Mouse (Mus musculus) ovary, postnatal 14 days (tissue): ENCODE data around the gene Prr5l.

Experiments used
- DNase-seq: peaks from one replicate; pipeline ENCODE4 v3.0.0; 2022; ENCODE audit warnings: low spot score

Prr5l gene

GRCm38 (mm10) chr2:101881471-101882162 lies 1.2 kb downstream of the Prr5l start:
- DNase-seq = no peak

GRCm38 (mm10) chr2:101871179-101871578 lies 11.6 kb downstream of the Prr5l start:
- peak; percentile 52 for DNase-seq

DNA sequence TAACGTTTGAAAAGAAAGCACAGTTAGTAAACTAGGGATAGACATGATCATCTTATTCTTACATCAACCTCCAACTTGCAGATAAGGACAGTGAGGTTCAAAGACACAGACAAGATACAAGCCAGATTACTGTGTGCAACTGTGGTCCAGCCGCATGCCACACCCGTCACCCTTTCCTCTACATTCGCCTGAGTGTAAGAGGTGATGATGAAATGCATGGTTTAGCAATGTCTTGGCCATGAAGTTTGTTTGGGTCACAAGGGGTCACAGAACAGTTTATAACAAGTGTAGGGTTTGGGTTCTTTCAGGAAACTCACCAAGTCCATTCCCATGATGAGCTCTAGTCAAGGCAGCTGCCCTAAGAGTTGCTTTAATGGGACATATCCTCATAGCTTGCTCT lies 14.1 kb downstream of the Prr5l start:
- no peak for DNase-seq

- peak; percentile 32 for DNase-seq
Observed at GRCm38 (mm10) chr2:101862219-101863123, 20.4 kb downstream of the Prr5l start.

DNA sequence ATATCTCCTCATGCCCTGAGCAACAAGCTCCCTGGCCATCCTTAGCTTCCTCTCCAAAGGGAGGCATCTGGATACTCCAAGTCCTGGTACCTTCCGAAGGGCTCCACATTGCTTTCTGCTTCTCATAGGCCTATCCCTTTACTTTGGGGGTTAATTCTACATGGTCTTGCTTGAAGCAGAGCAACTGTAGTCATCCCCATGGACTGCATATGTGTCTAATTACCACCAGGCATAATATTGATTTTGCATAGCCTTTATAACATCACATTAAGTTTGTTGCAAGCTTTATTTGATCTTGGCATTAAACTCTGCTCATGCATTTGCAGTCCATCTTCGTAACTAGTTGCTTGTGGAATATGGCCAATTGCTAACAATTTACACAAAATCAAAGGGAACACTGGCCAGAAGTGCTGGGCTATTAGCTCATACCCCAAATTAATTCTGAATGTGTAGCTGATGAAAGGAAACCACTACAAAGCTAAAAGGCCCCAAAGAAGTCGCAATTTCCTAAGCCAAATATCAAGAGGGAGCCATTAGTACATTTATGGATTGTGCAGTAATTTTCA lies 21.8 kb downstream of the Prr5l start:
- no peak for DNase-seq

DNA sequence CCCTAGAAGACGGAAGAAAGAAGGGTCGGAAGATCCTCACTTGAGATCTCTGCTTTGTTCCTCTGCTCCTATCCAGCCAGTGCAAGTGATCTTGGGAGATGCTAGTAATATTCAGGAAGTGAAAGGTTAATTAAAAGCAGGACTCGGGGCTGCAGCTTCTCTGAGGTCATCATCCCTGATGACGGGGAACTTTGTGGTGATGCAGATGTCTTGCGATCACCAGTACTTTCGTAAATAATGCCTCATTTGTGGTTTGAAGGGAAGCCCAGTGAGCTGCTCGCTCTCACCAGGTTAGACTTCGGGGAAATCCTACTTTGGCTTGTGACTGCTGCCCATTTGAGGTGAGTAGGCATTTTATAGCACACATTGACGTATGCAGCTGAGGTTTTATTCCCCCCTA lies 26.7 kb downstream of the Prr5l start:
- DNase-seq = no peak

GRCm38 (mm10) chr2:101854792-101855191 lies 28.0 kb downstream of the Prr5l start:
- no peak for DNase-seq

DNA sequence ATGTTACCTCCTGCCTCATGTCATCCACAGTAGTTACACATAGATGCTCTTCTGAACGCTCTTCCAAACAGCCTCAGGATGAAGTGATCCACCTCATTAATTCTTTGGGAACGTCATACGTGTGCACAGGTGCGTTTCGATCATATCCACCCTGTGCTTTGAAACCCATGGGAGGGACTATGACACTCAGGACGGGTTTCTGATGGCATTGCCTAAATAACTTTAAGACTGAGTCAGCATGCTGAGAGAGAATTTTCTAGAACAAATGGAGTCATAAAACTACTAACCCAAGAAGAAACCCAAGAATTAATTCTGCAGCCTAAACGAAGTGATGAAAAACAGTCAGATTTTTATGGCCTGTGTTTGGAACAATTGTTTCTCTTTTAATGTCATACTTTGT lies 40.1 kb downstream of the Prr5l start:
- DNase-seq = no peak

DNA sequence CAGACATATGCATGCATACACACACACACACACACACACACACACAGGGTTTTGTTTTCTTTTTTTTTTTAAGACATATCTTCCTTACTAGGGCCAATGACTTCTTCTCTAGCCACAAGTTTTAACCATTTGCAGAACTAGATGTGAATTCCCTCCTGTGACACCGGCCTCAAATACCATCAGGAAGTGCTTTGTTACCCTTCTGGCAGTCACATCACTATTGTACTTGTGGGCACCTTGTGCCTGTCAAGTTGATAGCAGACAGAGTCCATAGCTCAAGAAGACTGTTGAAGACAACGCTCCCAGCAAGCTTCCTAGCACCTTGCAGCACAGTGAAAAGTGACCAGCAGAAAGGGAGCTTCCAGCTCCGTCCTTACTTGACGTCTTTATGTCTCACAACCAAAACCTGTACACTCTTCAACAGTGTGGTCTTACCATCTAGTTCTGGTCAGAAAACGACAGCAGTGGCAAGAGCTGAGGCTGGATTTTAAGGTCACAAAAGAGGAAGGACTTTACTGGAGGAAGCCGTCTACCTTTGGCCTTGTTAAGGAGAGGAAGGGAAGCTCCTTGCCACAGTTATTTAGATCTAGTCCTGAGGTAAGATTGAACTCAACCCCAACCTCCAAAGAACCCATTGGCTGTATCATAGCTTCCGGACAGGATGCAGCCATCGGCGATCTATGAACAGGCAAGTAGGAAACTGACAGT lies 47.9 kb downstream of the Prr5l start:
- no peak for DNase-seq

DNA sequence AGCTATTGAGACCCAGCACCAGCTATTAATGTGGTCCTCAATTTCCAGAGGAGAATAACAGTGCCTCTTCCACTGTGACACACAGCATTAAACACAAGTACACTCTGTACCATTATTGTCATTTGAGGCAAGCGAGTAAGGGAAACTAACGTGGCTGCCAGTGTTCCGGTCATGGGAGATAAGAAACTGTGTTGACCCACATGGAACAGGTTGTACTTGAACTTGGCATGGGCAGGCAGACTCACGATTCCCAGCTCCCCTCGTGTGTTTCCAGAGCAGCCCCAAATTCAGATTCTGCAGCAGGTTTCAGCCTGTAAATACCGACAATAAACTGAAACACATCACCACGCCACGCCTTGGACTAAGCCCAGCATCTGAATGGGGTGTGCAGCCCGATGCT lies 50.5 kb downstream of the Prr5l start:
- no peak for DNase-seq

GRCm38 (mm10) chr2:101831851-101832250 lies 51.0 kb downstream of the Prr5l start:
- DNase-seq = no peak

DNA sequence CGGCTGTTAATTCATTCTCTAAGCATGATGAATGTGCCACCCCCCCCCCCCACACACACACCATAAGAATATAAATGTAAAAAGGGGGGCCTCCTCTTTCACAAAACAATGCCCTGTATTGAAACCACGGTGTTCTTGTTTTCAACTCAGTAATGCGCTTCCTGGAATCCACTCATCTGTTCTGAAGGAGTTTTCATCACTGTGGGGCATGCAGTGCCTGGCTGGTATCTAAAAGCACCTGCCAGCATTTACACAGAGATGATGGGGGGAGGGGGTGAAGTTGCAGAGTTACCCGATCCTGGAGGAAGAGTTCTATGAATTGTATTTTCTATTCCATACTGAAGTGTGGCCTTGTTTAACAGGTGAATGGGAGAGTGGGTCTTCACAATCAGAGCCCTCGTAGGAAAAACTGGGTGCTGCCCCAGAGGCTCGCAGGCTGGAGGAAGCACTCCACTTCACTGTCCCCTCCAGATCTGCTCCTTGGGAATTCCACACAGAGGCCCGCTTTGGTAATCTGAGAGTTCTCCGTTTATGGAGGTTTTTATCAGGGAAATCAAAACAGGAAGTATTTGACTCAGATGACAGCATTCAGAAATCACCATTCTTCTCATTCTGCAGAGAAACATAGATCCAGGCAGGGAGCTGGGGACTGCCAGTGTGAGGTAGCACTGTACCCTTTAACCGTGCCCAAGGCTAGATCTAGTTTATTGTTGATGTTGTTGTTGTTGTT lies 52.5 kb downstream of the Prr5l start:
- no peak for DNase-seq

GRCm38 (mm10) chr2:101829013-101829412 lies 53.8 kb downstream of the Prr5l start:
- no peak for DNase-seq

- no peak for DNase-seq
Observed at GRCm38 (mm10) chr2:101828057-101828643, 54.7 kb downstream of the Prr5l start.

GRCm38 (mm10) chr2:101827626-101828025 lies 55.2 kb downstream of the Prr5l start:
- no peak for DNase-seq

- no peak for DNase-seq
Observed at GRCm38 (mm10) chr2:101826950-101827600, 55.8 kb downstream of the Prr5l start.

- DNase-seq = no peak
Observed at GRCm38 (mm10) chr2:101826186-101826707, 56.6 kb downstream of the Prr5l start.

- DNase-seq = no peak
Observed at GRCm38 (mm10) chr2:101825226-101826120, 57.4 kb downstream of the Prr5l start.

DNA sequence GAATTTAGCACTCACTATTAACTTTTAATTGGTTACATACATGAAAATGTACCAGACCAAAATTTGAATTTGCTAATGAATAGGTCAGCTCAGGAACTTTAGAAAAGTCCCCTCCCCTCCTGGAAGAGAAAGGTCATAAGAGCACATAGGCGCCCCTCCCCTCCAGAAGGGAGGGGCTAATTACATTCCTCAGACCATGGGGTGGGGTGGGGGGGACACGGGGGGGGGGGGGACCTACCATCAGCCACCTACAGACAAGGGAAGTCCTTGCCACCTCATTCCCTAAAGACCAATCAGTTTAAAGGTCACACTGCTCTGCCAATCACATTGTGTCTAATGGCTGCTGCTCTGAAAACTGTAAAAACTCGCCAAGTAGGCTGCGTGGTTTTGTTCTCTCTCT lies 59.0 kb downstream of the Prr5l start:
- no peak for DNase-seq
